Mouse (Mus musculus) ES-E14 (cell line): ENCODE measurements at regions not wholly inside any gene's neighbourhood (a gene's known extent, or its start where the extent isn't known, plus 50 kb on each side); places are given as distances from the start of the nearest gene placed in this dataset.

Source experiments
- DNase-seq: peaks from one replicate; pipeline ENCODE4 v3.0.0-alpha.2; 2013; ENCODE audit warnings: low read depth, low spot score
- H3K27ac ChIP-seq: 2 replicates; pipeline ENCODE4 v1.5.1; 2012; ENCODE audit warnings: low read depth, mild to moderate bottlenecking, low read length, moderate library complexity, mixed read lengths; ENCODE audit not compliant: poor library complexity, insufficient read depth, severe bottlenecking
- H3K36me3 ChIP-seq: 2 replicates; pipeline ENCODE4 v1.6.1; 2012; ENCODE audit warnings: mild to moderate bottlenecking, low read length, moderate library complexity, mixed read lengths; ENCODE audit not compliant: control insufficient read depth, poor library complexity, insufficient read depth, severe bottlenecking
- H3K4me1 ChIP-seq, 2 experiments: fragments of 150-350 bp in 1 of 2; sonication (generic) in 1 of 2; 2 replicates each; pipeline ENCODE4 v1.6.1; 2012; ENCODE audit warnings: low read length in 2 of 2, mild to moderate bottlenecking in 1 of 2, mixed read lengths in 1 of 2; ENCODE audit not compliant: control insufficient read depth in 2 of 2, insufficient read depth in 2 of 2, poor library complexity in 1 of 2
- H3K4me3 ChIP-seq, 2 experiments: fragments of 150-350 bp in 1 of 2; sonication (generic) in 1 of 2; 2 replicates each; pipeline ENCODE4 v1.5.1; 2012; ENCODE audit warnings: low read length in 2 of 2, low read depth in 1 of 2, mild to moderate bottlenecking in 1 of 2, mixed read lengths in 1 of 2; ENCODE audit not compliant: insufficient read depth in 1 of 2, poor library complexity in 1 of 2, severe bottlenecking in 1 of 2
- H3K9ac ChIP-seq: 2 replicates; pipeline ENCODE4 v1.6.1; 2012; ENCODE audit warnings: low read depth, mild to moderate bottlenecking, low read length, mixed read lengths; ENCODE audit not compliant: poor library complexity, insufficient read depth, severe bottlenecking
- H3K9me3 ChIP-seq: fragments of 150-350 bp; sonication (generic); 2 replicates; pipeline ENCODE4 v1.6.1; 2012; ENCODE audit warnings: low read depth, mild to moderate bottlenecking, low read length; ENCODE audit not compliant: control insufficient read depth, insufficient read depth
- CHD2 ChIP-seq: IDR thresholded peaks from 2 replicates; pipeline ENCODE4 v1.6.1; 2014; ENCODE audit warnings: mild to moderate bottlenecking, low read depth, low read length, inconsistent platforms
- HCFC1 ChIP-seq: IDR thresholded peaks from 2 replicates; pipeline ENCODE4 v1.6.1; 2012; ENCODE audit warnings: low read length, inconsistent platforms, borderline replicate concordance; ENCODE audit not compliant: insufficient read depth
- MAFK ChIP-seq: IDR thresholded peaks from 2 replicates; pipeline ENCODE4 v1.6.1; 2014; ENCODE audit warnings: mild to moderate bottlenecking, low read depth, low read length, inconsistent platforms; ENCODE audit not compliant: insufficient read depth
- ZC3H11A ChIP-seq: IDR thresholded peaks from 2 replicates; pipeline ENCODE4 v1.6.1; 2012; ENCODE audit warnings: low read depth, mild to moderate bottlenecking, inconsistent platforms, low read length, borderline replicate concordance
- ZNF384 ChIP-seq: IDR thresholded peaks from 2 replicates; pipeline ENCODE4 v1.6.1; 2012; ENCODE audit warnings: low read depth, low read length, inconsistent platforms
- in situ Hi-C, 2 experiments: fragments of 600-800 bp; cut with MboI; formaldehyde crosslinking; loops; one replicate each; pipeline ENCODE4 v1.15.1; 2025; ENCODE audit warnings: low sequenced_read_pairs in 2 of 2, inconsistent platforms in 1 of 2; ENCODE audit not compliant: unreplicated experiment in 2 of 2

DNA sequence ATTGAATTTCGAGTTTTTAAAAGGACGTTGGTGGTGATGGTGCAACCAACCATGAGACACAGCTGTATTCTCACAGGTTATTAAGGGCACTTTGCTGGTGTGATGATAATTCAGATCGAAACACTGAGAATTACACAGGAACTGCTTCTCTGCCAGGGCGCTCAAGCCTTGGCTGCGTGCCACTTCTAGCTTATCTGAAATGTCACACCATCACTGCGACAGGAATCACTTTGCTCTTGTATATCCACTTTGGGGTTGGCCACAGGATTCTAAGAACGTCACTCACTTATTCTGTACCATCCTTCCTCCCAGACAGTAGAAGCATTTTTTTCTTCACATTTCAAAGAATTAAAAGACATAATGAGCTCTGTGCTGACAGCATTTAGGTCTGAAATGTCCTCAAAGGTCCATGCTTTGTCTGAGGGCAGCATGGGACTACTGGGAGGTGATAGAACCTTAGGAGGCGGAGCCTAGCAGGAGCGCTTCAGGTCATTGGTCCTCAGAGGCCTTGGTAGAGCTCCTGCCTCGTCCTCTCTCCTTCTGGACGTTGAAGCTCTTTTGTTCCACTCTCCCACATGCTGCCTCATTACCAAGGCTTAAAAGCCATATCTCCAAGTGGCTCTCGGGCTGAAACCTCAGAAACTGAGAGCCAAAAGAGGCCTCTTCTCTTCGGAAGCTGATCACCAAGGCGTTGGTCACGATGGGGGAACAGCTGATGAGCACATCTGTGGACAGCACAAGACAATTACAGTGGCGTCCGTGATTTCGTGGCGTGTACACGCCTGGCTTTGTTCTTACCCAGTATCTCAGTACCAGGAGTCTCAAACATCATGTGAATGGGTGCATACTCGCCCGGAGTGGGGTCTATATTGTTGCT is 167.7 kb downstream of the Enc1 start:
- no peaks in the 10 kb centered on the region for H3K36me3 ChIP-seq
- H3K9ac ChIP-seq = peak overlapping the region; percentile 21; the same call in 1 of the 2 replicates
- no peak overlapping the region for H3K27ac ChIP-seq
- in situ Hi-C loops = no loop called here
- H3K4me1 ChIP-seq = peaks cover 9 to 17% of the 10 kb centered on the region in 2 experiments; a peak in 3 of 4 replicates
- peak overlapping the region in 1 of 2 experiments; percentile 20; a peak in 1 of 4 replicates for H3K4me3 ChIP-seq
- TF ChIP-seq HCFC1 (no peak), MAFK (no peak), ZC3H11A (no peak), CHD2 (no peak), ZNF384 (no peak)
- no peaks in the 10 kb centered on the region for H3K9me3 ChIP-seq
- DNase-seq = no peak

- TF ChIP-seq CHD2 = no peak
- no peak for TF ChIP-seq MAFK
- TF ChIP-seq HCFC1 = no peak
- TF ChIP-seq ZNF384 = no peak
- no peak for TF ChIP-seq ZC3H11A
- H3K9ac ChIP-seq = no peak overlapping the region
- H3K9me3 ChIP-seq = no peaks in the 10 kb centered on the region
- H3K4me3 ChIP-seq = no peak overlapping the region
- in situ Hi-C loops = no loop called here
- no peaks in the 10 kb centered on the region for H3K36me3 ChIP-seq
- H3K4me1 ChIP-seq = peaks cover 9 to 18% of the 10 kb centered on the region in 2 experiments; a peak in 3 of 4 replicates
- no peak for DNase-seq
- no peak overlapping the region for H3K27ac ChIP-seq
These were observed 166.9 kb downstream of the Enc1 start for GRCm38 (mm10) chr13:97407773-97408172.

DNA sequence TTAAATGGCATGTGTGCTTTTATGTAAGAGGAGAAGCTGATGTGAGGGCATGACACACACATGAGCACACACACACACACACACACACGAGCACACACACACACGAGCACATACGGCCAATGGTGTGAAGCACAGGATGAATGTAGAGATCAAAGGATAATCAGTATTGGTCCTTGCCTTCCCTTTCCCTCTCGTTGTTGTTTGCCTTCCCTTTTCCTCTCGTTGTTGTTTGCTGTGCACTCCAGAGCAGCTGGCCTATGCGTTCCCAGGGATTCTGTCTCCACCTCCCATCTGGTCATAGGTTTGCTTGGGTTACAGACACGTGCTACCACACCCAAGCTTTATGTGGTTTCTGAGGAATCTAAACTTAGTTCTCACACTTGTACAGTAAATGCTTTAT is 165.8 kb downstream of the Enc1 start:
- TF ChIP-seq HCFC1 = no peak
- no peak for TF ChIP-seq CHD2
- no peak for TF ChIP-seq ZNF384
- TF ChIP-seq ZC3H11A = no peak
- no peak for TF ChIP-seq MAFK
- Histone ChIP-seq H3K4me3 (no peak overlapping the region), H3K36me3 (no peaks in the 10 kb centered on the region), H3K9me3 (no peaks in the 10 kb centered on the region), H3K4me1 (peaks cover 9 to 18% of the 10 kb centered on the region in 2 experiments; a peak in 3 of 4 replicates), H3K9ac (no peak overlapping the region), H3K27ac (no peak overlapping the region)
- in situ Hi-C loops = no loop called here
- no peak for DNase-seq

DNA sequence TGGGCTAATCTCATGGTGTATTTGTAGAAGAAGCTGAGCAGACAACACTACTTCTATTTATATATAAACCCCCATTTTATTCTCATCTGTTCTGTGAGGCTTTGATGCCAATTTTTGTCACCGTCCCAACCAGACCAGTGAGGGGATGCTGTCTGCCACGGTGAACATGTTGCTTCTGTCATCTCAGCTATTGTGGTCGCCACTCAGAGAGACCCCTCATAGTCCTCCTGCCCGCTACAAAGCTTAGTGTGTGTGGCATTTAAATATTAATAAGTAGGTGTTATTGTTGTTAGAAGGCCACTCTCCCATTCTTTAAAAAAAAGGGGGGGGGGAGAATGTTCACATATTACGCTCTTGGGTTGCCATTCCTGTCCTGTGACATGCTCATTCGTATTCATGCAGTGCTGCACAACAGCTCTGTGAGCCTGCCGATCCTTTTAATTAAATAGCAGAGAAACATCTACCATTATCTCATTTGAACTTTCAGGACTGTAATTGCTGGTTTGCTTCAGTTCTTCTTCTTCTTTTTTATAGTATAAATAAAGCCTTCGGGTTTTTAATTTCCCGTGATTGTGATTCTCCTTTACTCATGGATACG is 161.4 kb downstream of the Enc1 start:
- DNase-seq = no peak
- in situ Hi-C loops = no loop called here
- H3K9ac ChIP-seq = no peak overlapping the region
- H3K4me1 ChIP-seq = peaks cover 5 to 10% of the 10 kb centered on the region in 2 experiments; a peak in 3 of 4 replicates
- H3K27ac ChIP-seq = no peak overlapping the region
- no peaks in the 10 kb centered on the region for H3K9me3 ChIP-seq
- TF ChIP-seq MAFK (no peak), ZNF384 (no peak), ZC3H11A (no peak), CHD2 (no peak), HCFC1 (no peak)
- H3K36me3 ChIP-seq = no peaks in the 10 kb centered on the region
- H3K4me3 ChIP-seq = no peak overlapping the region
